Mouse (Mus musculus): ENCODE results near the gene Tomm7. TPM values are rescaled to one million over a fixed set of nuclear protein-coding genes. Genes with fewer than 3 reads are reported as not detected.

Tomm7 gene
- polyA plus RNA-seq, 1 experiment: 125 TPM

DNA sequence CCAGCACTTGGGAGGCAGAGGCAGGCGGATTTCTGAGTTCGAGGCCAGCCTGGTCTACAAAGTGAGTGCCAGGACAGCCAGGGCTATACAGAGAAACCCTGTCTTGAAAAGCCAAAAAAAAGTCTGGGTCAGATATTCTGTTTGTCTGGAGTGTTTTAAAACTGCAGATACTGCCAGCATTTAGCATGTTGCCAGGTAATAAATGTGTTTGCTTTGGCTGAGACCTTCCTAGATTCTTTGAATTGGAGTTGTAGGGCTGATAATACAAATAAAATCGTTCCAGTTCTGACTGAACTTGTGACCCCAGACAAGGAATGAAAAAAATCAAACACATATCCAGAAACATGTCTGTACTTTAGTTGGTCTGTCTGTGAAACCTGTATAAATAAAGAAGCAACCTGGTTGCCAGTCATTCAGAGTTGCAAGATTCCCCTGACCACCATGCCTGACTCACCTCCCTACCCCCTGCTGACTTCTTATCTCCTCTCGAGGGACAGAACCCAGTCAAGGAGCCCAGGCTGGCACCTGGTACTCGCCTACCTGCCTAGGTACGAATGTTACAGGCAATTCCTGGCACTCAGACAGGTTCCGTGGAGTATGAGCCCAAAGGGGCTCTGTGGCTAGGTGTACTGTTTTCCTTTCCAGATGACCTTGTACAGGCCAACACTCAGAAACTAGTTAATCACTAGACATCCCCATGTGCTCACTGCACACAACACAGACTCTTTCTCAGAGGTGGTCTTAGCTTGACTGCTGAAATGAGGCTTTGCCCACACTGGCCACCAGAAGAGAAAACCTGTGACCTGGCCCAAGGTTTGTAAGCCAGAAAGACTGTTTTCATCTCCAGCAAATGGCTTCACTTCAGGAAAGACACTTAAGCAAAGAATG, 19.4 kb upstream of the Tomm7 start:
- no peaks in the 10 kb centered on the region for H3K27me3 ChIP-seq (ENCODE audit: control insufficient read depth, insufficient read depth, insufficient read length)
- no peak overlapping the region for H3K4me3 ChIP-seq (ENCODE audit: insufficient read depth, poor library complexity, severe bottlenecking)
- H3K36me3 ChIP-seq (ENCODE audit: control insufficient read depth, insufficient read depth): no peaks in the 10 kb centered on the region
- no peak for TF ChIP-seq MYOG (IDR thresholded peaks at IDR 0.05; ENCODE audit: control insufficient read depth, extremely low read depth, insufficient read length)
- no peak for TF ChIP-seq FOSL1 (IDR thresholded peaks at IDR 0.05; ENCODE audit: insufficient read depth, low read length, poor library complexity, severe bottlenecking)
- no peak for TF ChIP-seq CEBPB (IDR thresholded peaks at IDR 0.05; ENCODE audit: low read depth)
- TF ChIP-seq CTCF (IDR thresholded peaks at IDR 0.05; ENCODE audit: control insufficient read depth, insufficient read depth, insufficient read length): no peak
- no peak for TF ChIP-seq MYOD1 (IDR thresholded peaks at IDR 0.05; ENCODE audit: control insufficient read depth, insufficient read length, low read depth)
- no peak for TF ChIP-seq USF1 (IDR thresholded peaks at IDR 0.05; ENCODE audit: low read depth)
- TF ChIP-seq MAX (IDR thresholded peaks at IDR 0.05): no peak
- no peaks in the 10 kb centered on the region for H3K79me2 ChIP-seq (ENCODE audit: control insufficient read depth, insufficient read depth)
- H3K79me3 ChIP-seq (ENCODE audit: low read depth): no peaks in the 10 kb centered on the region
- H3ac ChIP-seq (ENCODE audit: control insufficient read depth, insufficient read length, low read depth): no peak overlapping the region

DNA sequence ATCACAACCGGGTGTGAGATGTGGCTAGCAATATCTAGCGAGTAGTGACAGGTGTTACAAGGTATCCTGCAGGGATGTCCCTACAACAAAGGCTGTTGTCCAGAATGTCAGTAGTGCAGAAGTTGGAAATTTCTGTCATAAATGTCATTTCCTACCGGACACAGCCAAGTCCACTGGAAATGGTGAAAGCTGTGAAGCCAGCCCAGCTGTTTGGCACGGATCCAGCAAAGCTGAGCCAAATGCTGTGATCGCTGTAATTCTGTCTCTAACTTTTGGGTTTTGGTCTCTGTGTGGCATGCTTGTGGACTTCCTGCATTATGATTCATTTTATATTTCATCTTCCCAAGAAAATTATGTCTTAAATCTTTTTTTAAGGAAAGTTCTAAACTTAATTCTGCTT, 18.3 kb upstream of the Tomm7 start:
- peaks cover 3% of the 10 kb centered on the region for H3K36me3 ChIP-seq (ENCODE audit: control insufficient read depth, insufficient read depth)
- no peaks in the 10 kb centered on the region for H3K79me3 ChIP-seq (ENCODE audit: low read depth)
- H3ac ChIP-seq (ENCODE audit: control insufficient read depth, insufficient read length, low read depth): no peak overlapping the region
- TF ChIP-seq CTCF (IDR thresholded peaks at IDR 0.05; ENCODE audit: control insufficient read depth, insufficient read depth, insufficient read length): no peak
- TF ChIP-seq USF1 (IDR thresholded peaks at IDR 0.05; ENCODE audit: low read depth): no peak
- TF ChIP-seq MYOG (IDR thresholded peaks at IDR 0.05; ENCODE audit: control insufficient read depth, extremely low read depth, insufficient read length): no peak
- TF ChIP-seq MYOD1 (IDR thresholded peaks at IDR 0.05; ENCODE audit: control insufficient read depth, insufficient read length, low read depth): no peak
- no peak overlapping the region for H3K4me3 ChIP-seq (ENCODE audit: insufficient read depth, poor library complexity, severe bottlenecking)
- no peaks in the 10 kb centered on the region for H3K79me2 ChIP-seq (ENCODE audit: control insufficient read depth, insufficient read depth)
- H3K27me3 ChIP-seq (ENCODE audit: control insufficient read depth, insufficient read depth, insufficient read length): no peaks in the 10 kb centered on the region

DNA sequence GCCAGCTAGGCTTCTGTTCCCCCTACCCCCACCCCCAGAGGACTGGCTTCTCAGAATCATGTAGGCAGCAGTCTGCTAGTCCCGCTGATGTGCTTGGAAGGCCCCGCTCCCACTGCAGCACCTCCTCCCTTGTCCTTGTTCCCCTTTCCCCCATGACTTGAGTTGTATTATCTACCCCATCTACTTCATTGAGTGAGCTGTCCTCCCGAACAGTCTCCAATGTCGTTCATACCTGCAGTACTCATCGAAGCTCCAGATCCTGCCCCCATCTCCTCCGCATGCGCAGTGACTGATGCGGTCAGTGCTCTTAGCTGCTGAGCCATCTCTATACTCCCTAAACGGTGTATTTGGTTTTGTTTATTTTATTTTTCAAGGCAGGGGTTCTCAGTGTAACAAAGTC, 17.8 kb upstream of the Tomm7 start:
- H3K36me3 ChIP-seq (ENCODE audit: control insufficient read depth, insufficient read depth): peaks cover 3% of the 10 kb centered on the region
- no peak overlapping the region for H3ac ChIP-seq (ENCODE audit: control insufficient read depth, insufficient read length, low read depth)
- H3K4me3 ChIP-seq (ENCODE audit: insufficient read depth, poor library complexity, severe bottlenecking): no peak overlapping the region
- TF ChIP-seq CTCF (IDR thresholded peaks at IDR 0.05; ENCODE audit: control insufficient read depth, insufficient read depth, insufficient read length): no peak
- no peak for TF ChIP-seq FOSL1 (IDR thresholded peaks at IDR 0.05; ENCODE audit: insufficient read depth, low read length, poor library complexity, severe bottlenecking)
- no peak for TF ChIP-seq USF1 (IDR thresholded peaks at IDR 0.05; ENCODE audit: low read depth)
- TF ChIP-seq MYOD1 (IDR thresholded peaks at IDR 0.05; ENCODE audit: control insufficient read depth, insufficient read length, low read depth): no peak
- TF ChIP-seq MAX (IDR thresholded peaks at IDR 0.05): no peak
- TF ChIP-seq CEBPB (IDR thresholded peaks at IDR 0.05; ENCODE audit: low read depth): no peak
- no peak for TF ChIP-seq MYOG (IDR thresholded peaks at IDR 0.05; ENCODE audit: control insufficient read depth, extremely low read depth, insufficient read length)
- H3K79me2 ChIP-seq (ENCODE audit: control insufficient read depth, insufficient read depth): no peaks in the 10 kb centered on the region
- no peaks in the 10 kb centered on the region for H3K79me3 ChIP-seq (ENCODE audit: low read depth)
- H3K27me3 ChIP-seq (ENCODE audit: control insufficient read depth, insufficient read depth, insufficient read length): no peaks in the 10 kb centered on the region

DNA sequence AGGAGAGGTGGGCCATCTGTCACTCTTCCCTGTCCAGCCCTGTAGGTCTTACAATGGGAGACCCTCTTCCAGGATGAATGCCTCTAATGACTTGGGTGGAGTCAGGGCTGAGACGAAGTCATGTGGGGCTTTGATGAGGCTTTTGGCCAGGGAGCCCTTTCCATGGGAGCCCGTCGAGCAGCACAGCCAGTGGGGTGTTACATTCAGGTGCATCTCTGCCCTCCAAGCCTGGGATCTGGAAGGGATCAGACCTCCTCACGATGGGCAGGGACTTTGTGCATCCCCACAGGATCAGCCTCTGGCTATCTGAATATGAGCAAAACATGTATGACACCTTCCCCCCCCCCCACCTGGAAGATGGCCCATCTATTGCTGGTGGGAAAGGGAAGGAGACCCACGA, 15.9 kb upstream of the Tomm7 start:
- H3K36me3 ChIP-seq (ENCODE audit: control insufficient read depth, insufficient read depth): peaks cover 21% of the 10 kb centered on the region
- no peak for TF ChIP-seq USF1 (IDR thresholded peaks at IDR 0.05; ENCODE audit: low read depth)
- TF ChIP-seq MAX (IDR thresholded peaks at IDR 0.05): no peak
- TF ChIP-seq MYOG (IDR thresholded peaks at IDR 0.05; ENCODE audit: control insufficient read depth, extremely low read depth, insufficient read length): no peak
- TF ChIP-seq FOSL1 (IDR thresholded peaks at IDR 0.05; ENCODE audit: insufficient read depth, low read length, poor library complexity, severe bottlenecking): no peak
- no peak for TF ChIP-seq MYOD1 (IDR thresholded peaks at IDR 0.05; ENCODE audit: control insufficient read depth, insufficient read length, low read depth)
- TF ChIP-seq CEBPB (IDR thresholded peaks at IDR 0.05; ENCODE audit: low read depth): no peak
- TF ChIP-seq CTCF (IDR thresholded peaks at IDR 0.05; ENCODE audit: control insufficient read depth, insufficient read depth, insufficient read length): no peak

DNA sequence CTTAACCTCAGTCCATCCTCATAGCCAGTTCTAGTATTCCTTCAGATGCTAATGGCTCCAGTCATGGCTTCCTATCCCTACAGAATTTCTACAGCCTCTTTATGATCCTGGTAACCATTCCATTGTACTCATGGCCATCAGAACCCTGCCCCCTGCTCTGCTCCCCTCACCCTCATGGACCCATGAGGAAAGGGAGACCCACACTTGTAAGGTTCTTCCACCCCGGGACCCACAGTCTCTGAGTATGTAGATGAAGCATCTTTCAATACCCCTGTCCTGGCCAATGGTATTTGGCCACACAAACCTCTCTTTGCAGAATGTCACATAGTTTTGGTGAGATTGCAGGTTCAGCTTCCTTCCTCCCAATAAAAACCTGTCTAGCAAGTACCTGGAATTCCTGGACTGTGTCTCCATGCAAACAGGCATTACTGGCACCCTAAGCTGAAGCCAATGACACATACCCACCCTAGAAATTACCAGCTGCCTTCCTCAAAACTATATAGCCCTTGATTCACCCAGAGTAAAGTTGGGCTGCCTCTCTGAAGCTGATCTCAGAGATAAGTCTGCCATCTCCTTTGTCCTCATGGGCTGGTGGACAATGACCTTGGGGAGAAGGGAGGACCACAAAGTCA, 15.2 kb upstream of the Tomm7 start:
- H3K79me3 ChIP-seq (ENCODE audit: low read depth): peaks cover 2% of the 10 kb centered on the region
- no peaks in the 10 kb centered on the region for H3K79me2 ChIP-seq (ENCODE audit: control insufficient read depth, insufficient read depth)
- H3K4me3 ChIP-seq (ENCODE audit: insufficient read depth, poor library complexity, severe bottlenecking): no peak overlapping the region
- peaks cover 27% of the 10 kb centered on the region for H3K36me3 ChIP-seq (ENCODE audit: control insufficient read depth, insufficient read depth)
- H3ac ChIP-seq (ENCODE audit: control insufficient read depth, insufficient read length, low read depth): no peak overlapping the region
- TF ChIP-seq USF1 (IDR thresholded peaks at IDR 0.05; ENCODE audit: low read depth): no peak
- no peak for TF ChIP-seq MYOD1 (IDR thresholded peaks at IDR 0.05; ENCODE audit: control insufficient read depth, insufficient read length, low read depth)
- no peak for TF ChIP-seq CTCF (IDR thresholded peaks at IDR 0.05; ENCODE audit: control insufficient read depth, insufficient read depth, insufficient read length)
- no peak for TF ChIP-seq MYOG (IDR thresholded peaks at IDR 0.05; ENCODE audit: control insufficient read depth, extremely low read depth, insufficient read length)
- TF ChIP-seq MAX (IDR thresholded peaks at IDR 0.05): no peak
- TF ChIP-seq CEBPB (IDR thresholded peaks at IDR 0.05; ENCODE audit: low read depth): no peak
- no peak for TF ChIP-seq FOSL1 (IDR thresholded peaks at IDR 0.05; ENCODE audit: insufficient read depth, low read length, poor library complexity, severe bottlenecking)
- H3K27me3 ChIP-seq (ENCODE audit: control insufficient read depth, insufficient read depth, insufficient read length): no peaks in the 10 kb centered on the region

More for the DNA sequence above, 15.9 kb upstream of the Tomm7 start:
- H3K79me3 ChIP-seq (ENCODE audit: low read depth): peaks cover 2% of the 10 kb centered on the region
- H3K79me2 ChIP-seq (ENCODE audit: control insufficient read depth, insufficient read depth): no peaks in the 10 kb centered on the region
- no peaks in the 10 kb centered on the region for H3K27me3 ChIP-seq (ENCODE audit: control insufficient read depth, insufficient read depth, insufficient read length)
- H3ac ChIP-seq (ENCODE audit: control insufficient read depth, insufficient read length, low read depth): no peak overlapping the region
- H3K4me3 ChIP-seq (ENCODE audit: insufficient read depth, poor library complexity, severe bottlenecking): no peak overlapping the region
